In genomic region chr12:110283792-110284191, GRCm38 (mm10) we compare ENCODE assay signal across 32 mouse cellular contexts. TPM values are rescaled to one million over a fixed set of nuclear protein-coding genes. Genes with fewer than 3 reads are reported as not detected.
A peak's percentile ranks its signal among the peaks of the same experiment; 100 is the strongest.
DNase-seq lines count a peak whose midpoint lies in the region; ATAC-seq lines count a peak whose summit lies in the region.
"Had no signal": no experiment of that assay in that cellular context is flagged by ENCODE, and none has a peak within 500 bp of the region (broad histone marks: within the 10 kb centered on the region; RNA-seq: fewer than 3 reads in every experiment).

No protein-coding gene starts in this region.

- no peaks in the 10 kb centered on the region for H3K36me3 ChIP-seq in hindbrain, embryonic 11.5 days (ENCODE audit: control insufficient read depth, insufficient read depth, low read length)
- no peaks in the 10 kb centered on the region for H3K36me3 ChIP-seq in hindbrain, embryonic 14.5 days (replicated peaks; ENCODE audit: control insufficient read depth, insufficient read depth)
- H3K36me3 ChIP-seq in embryonic facial prominence, embryonic 10.5 days (replicated peaks): no peaks in the 10 kb centered on the region
- H3K36me3 ChIP-seq: embryonic facial prominence, embryonic 15.5 days; forebrain, embryonic 12.5 days; G1E; hindbrain, embryonic 15.5 days; kidney, embryonic 15.5 days had no signal

- no peak for ATAC-seq in hindbrain, embryonic 11.5 days (ENCODE audit: low FRiP score)
- ATAC-seq in hindbrain, embryonic 14.5 days (ENCODE audit: low FRiP score): no peak
- ATAC-seq: forebrain, embryonic 16.5 days; intestine, postnatal 0 days; Patski had no signal

- H3K9ac ChIP-seq in hindbrain, embryonic 11.5 days (ENCODE audit: low read depth, low read length): no peak overlapping the region
- no peak overlapping the region for H3K9ac ChIP-seq in hindbrain, embryonic 14.5 days
- H3K9ac ChIP-seq: embryonic facial prominence, embryonic 15.5 days; forebrain, embryonic 12.5 days; hindbrain, embryonic 15.5 days; kidney, embryonic 15.5 days had no signal

- H3K27ac ChIP-seq in hindbrain, embryonic 11.5 days (ENCODE audit: low read depth, low read length): no peak overlapping the region
- H3K27ac ChIP-seq in hindbrain, embryonic 14.5 days: no peak overlapping the region
- H3K27ac ChIP-seq in embryonic facial prominence, embryonic 10.5 days (replicated peaks): no peak overlapping the region
- H3K27ac ChIP-seq: embryonic facial prominence, embryonic 15.5 days; forebrain, embryonic 12.5 days; gastrocnemius, adult 2 months; hindbrain, embryonic 15.5 days; kidney, embryonic 15.5 days had no signal

- no peak overlapping the region for H3K4me3 ChIP-seq in hindbrain, embryonic 11.5 days (ENCODE audit: low read depth, low read length)
- no peak overlapping the region for H3K4me3 ChIP-seq in hindbrain, embryonic 14.5 days (replicated peaks; ENCODE audit: low read length)
- no peak overlapping the region for H3K4me3 ChIP-seq in embryonic facial prominence, embryonic 10.5 days
- H3K4me3 ChIP-seq: embryonic facial prominence, embryonic 15.5 days; forebrain, embryonic 12.5 days; gastrocnemius, adult 2 months; hindbrain, embryonic 15.5 days; kidney, embryonic 15.5 days had no signal

- H3K9me3 ChIP-seq in hindbrain, embryonic 11.5 days (ENCODE audit: control insufficient read depth, low read length): no peaks in the 10 kb centered on the region
- H3K9me3 ChIP-seq in hindbrain, embryonic 14.5 days (ENCODE audit: control insufficient read depth, low read length): no peaks in the 10 kb centered on the region
- no peaks in the 10 kb centered on the region for H3K9me3 ChIP-seq in embryonic facial prominence, embryonic 10.5 days
- H3K9me3 ChIP-seq: embryonic facial prominence, embryonic 15.5 days; forebrain, embryonic 12.5 days; hindbrain, embryonic 15.5 days; kidney, embryonic 15.5 days had no signal

- intact Hi-C loops in left cerebral cortex, postnatal 4 days (cut with DNase I): no loop called here

- H3K4me1 ChIP-seq in hindbrain, embryonic 11.5 days (replicated peaks; ENCODE audit: control insufficient read depth, insufficient read depth, low read length): peaks cover 4% of the 10 kb centered on the region; the same call in 1 of the 2 replicates
- H3K4me1 ChIP-seq in hindbrain, embryonic 14.5 days (replicated peaks; ENCODE audit: control insufficient read depth, insufficient read depth, low read length): no peaks in the 10 kb centered on the region; the same call in 1 of the 2 replicates
- H3K4me1 ChIP-seq in embryonic facial prominence, embryonic 10.5 days: peaks cover 35% of the 10 kb centered on the region

- peak; percentile 13 for DNase-seq in hindbrain, embryonic 11.5 days (ENCODE audit: low spot score)
- no peak for DNase-seq in hindbrain, embryonic 14.5 days (ENCODE audit: low spot score)
- DNase-seq in ES-CJ7 (ENCODE audit: low read depth, low spot score): peak; percentile 75
- DNase-seq in ZHBTc4 (ENCODE audit: low read depth, low spot score): peak; percentile 53
- DNase-seq in embryonic facial prominence, embryonic 10.5 days (ENCODE audit: low spot score): peak; percentile 29
- DNase-seq in left cerebral cortex, postnatal 4 days: no peak
- no peak for DNase-seq in kidney, adult 18-20 months
- DNase-seq: adrenal gland, adult 2 months; adrenal gland, postnatal 14 days; cerebellum, adult 11 months; cerebellum, adult 2 months; cerebellum, adult 9-11 months; cerebellum, postnatal 25 days; gastrocnemius, adult 2 months; gastrocnemius, postnatal 14 days; heart, adult 11 months; kidney, adult 8-10 months had no signal

- WGBS in hindbrain, embryonic 11.5 days: 19% methylated on average over 4 of the region's 4 CpGs
- WGBS in hindbrain, embryonic 14.5 days: 12% methylated on average over 4 of the region's 4 CpGs
- WGBS in embryonic facial prominence, embryonic 10.5 days: 19% methylated on average over 4 of the region's 4 CpGs

- H3K4me2 ChIP-seq in hindbrain, embryonic 11.5 days (replicated peaks; ENCODE audit: low read depth, low read length): no peak overlapping the region
- no peak overlapping the region for H3K4me2 ChIP-seq in hindbrain, embryonic 14.5 days (replicated peaks)
- H3K4me2 ChIP-seq: embryonic facial prominence, embryonic 15.5 days; forebrain, embryonic 12.5 days; heart, embryonic 11.5 days; hindbrain, embryonic 15.5 days; kidney, embryonic 15.5 days had no signal

- peaks cover 64% of the 10 kb centered on the region for H3K27me3 ChIP-seq in hindbrain, embryonic 11.5 days (ENCODE audit: control insufficient read depth, insufficient read depth, low read length)
- peaks cover 74% of the 10 kb centered on the region for H3K27me3 ChIP-seq in hindbrain, embryonic 14.5 days (ENCODE audit: control insufficient read depth, insufficient read depth, low read length)
- peaks cover 94% of the 10 kb centered on the region for H3K27me3 ChIP-seq in embryonic facial prominence, embryonic 10.5 days (replicated peaks; ENCODE audit: low read depth, poor library complexity, severe bottlenecking)
- H3K27me3 ChIP-seq: Patski had no signal

RNA-seq across cellular contexts. Expression of gene Dio3, which starts 4.9 kb away (rescaled TPM):
- not detected in 2 replicates for polyA plus RNA-seq in hindbrain, embryonic 11.5 days (2014; fragmentation: Nextera tagmentation; extraction: Ambion mirVana)
- 0.52 and 0.64 TPM in 2 replicates for polyA plus RNA-seq in hindbrain, embryonic 14.5 days (2014; fragmentation: Nextera tagmentation; extraction: Ambion mirVana)
- polyA plus RNA-seq in embryonic facial prominence, embryonic 10.5 days (2016; fragmentation: Nextera tagmentation; extraction: Ambion mirVana): 0.89 and 1.2 TPM in 2 replicates
- total RNA-seq in left cerebral cortex, postnatal 4 days (2021): 1 to 10 TPM; 1.1 to 2.3 TPM
- total RNA-seq: common myeloid progenitor, adult 5-6 weeks; heart, adult 8-10 months; heart, postnatal 25 days; hematopoietic stem cell, adult 5-6 weeks had no signal
- polyA plus RNA-seq: G1E; heart, embryonic 11.5 days; heart, embryonic 14.5 days; heart, postnatal 0 days had no signal

Comparison
In these comparisons a context has a peak if more than half of its experiments do, and no peak if none do; other contexts are left out.
1. DNase-seq: peak in hindbrain, embryonic 11.5 days (single experiment), ES-CJ7 (single experiment), ZHBTc4 (single experiment) and embryonic facial prominence, embryonic 10.5 days (single experiment); none in hindbrain, embryonic 14.5 days (single experiment), left cerebral cortex, postnatal 4 days (single experiment) and kidney, adult 18-20 months (single experiment).